Comparison of ENCODE assay signal across 8 mouse cellular contexts in the genomic region with DNA sequence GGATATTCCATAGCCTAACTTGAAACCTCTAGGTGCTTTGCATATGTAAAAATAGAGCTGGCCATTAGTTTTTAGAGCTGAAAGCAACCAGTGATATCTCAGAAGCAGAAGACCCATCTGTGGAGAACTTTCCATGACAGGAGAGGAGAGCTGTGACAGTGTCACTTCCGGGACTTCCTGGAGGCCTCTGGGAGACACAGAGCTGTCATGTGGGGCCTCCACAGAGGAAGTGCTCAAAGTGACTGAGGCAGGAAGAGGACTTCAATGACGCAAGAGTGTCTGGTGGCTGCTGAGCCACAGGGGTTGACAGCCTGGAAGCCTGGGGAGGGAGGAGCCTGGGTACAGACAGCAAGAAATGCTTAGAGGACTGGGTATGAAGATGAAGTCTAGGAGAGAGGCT. TPM values are rescaled to one million over a fixed set of nuclear protein-coding genes. Genes with fewer than 3 reads are reported as not detected.
A peak's percentile ranks its signal among the peaks of the same experiment; 100 is the strongest.
DNase-seq lines count a peak whose midpoint lies in the region; ATAC-seq lines count a peak whose summit lies in the region.

No protein-coding gene starts in this region.

- no peaks in the 10 kb centered on the region for H3K27me3 ChIP-seq in heart, embryonic 13.5 days (replicated peaks)
- no peaks in the 10 kb centered on the region for H3K27me3 ChIP-seq in liver, embryonic 12.5 days (replicated peaks)
- no peaks in the 10 kb centered on the region for H3K27me3 ChIP-seq in forebrain, embryonic 14.5 days (replicated peaks; ENCODE audit: control insufficient read depth, insufficient read depth, low read length)

- no peak overlapping the region for H3K4me3 ChIP-seq in heart, embryonic 13.5 days
- no peak overlapping the region for H3K4me3 ChIP-seq in liver, embryonic 12.5 days
- H3K4me3 ChIP-seq in forebrain, embryonic 14.5 days (ENCODE audit: low read depth, low read length), result no peak overlapping the region

- H3K9ac ChIP-seq in heart, embryonic 13.5 days, result no peak overlapping the region
- H3K9ac ChIP-seq in liver, embryonic 12.5 days, result peak overlapping the region; percentile 48; the same call in 1 of the 2 replicates
- no peak overlapping the region for H3K9ac ChIP-seq in forebrain, embryonic 14.5 days (ENCODE audit: low read length)

- peak overlapping the region; percentile 55 for H3K27ac ChIP-seq in heart, embryonic 13.5 days (replicated peaks)
- H3K27ac ChIP-seq in liver, embryonic 12.5 days, result peak overlapping the region; percentile 75
- H3K27ac ChIP-seq in forebrain, embryonic 14.5 days (ENCODE audit: low read depth, low read length), result no peak overlapping the region

- no peaks in the 10 kb centered on the region for H3K36me3 ChIP-seq in heart, embryonic 13.5 days
- no peaks in the 10 kb centered on the region for H3K36me3 ChIP-seq in liver, embryonic 12.5 days
- no peaks in the 10 kb centered on the region for H3K36me3 ChIP-seq in forebrain, embryonic 14.5 days (ENCODE audit: control insufficient read depth, insufficient read depth, low read length)

- intact Hi-C loops in heart, postnatal 25 days (cut with DNase I), result no loop called here

- no peak; the same call in 1 of the 2 replicates for ATAC-seq in heart, embryonic 13.5 days (ENCODE audit: extremely low read depth, insufficient number of reproducible peaks, low FRiP score, low TSS enrichment)
- peak; percentile 62 for ATAC-seq in liver, embryonic 12.5 days
- no peak for ATAC-seq in forebrain, embryonic 14.5 days

- no peaks in the 10 kb centered on the region for H3K9me3 ChIP-seq in heart, embryonic 13.5 days
- no peaks in the 10 kb centered on the region for H3K9me3 ChIP-seq in liver, embryonic 12.5 days (replicated peaks)
- no peaks in the 10 kb centered on the region for H3K9me3 ChIP-seq in forebrain, embryonic 14.5 days (replicated peaks; ENCODE audit: control insufficient read depth, low read length)

- peak; percentile 99 for DNase-seq in heart, adult 11 months
- DNase-seq in heart, postnatal 25 days (ENCODE audit: low spot score), result no peak
- peak; percentile 50 to 74 for DNase-seq in spleen, adult 18-20 months
- DNase-seq in c-Kit-positive CD71-positive TER-119-positive erythroid progenitor cells, embryonic 14.5 days (ENCODE audit: low spot score), result no peak
- no peak for DNase-seq in forebrain, embryonic 14.5 days (ENCODE audit: low spot score)
- no peak for DNase-seq in Muller cell, postnatal 12 days (ENCODE audit: inconsistent ontology term)

- H3K4me1 ChIP-seq in heart, embryonic 13.5 days, result peaks cover 35% of the 10 kb centered on the region
- H3K4me1 ChIP-seq in liver, embryonic 12.5 days, result peaks cover 100% of the 10 kb centered on the region
- no peaks in the 10 kb centered on the region for H3K4me1 ChIP-seq in forebrain, embryonic 14.5 days (ENCODE audit: control insufficient read depth, insufficient read depth, low read length)

- WGBS in heart, embryonic 13.5 days, result 20% methylated on average over 2 of the region's 2 CpGs
- WGBS in liver, embryonic 12.5 days (ENCODE audit: insufficient replicate concordance), result 17% methylated on average over 2 of the region's 2 CpGs
- WGBS in forebrain, embryonic 14.5 days, result 77% methylated on average over 2 of the region's 2 CpGs

- H3K4me2 ChIP-seq in heart, embryonic 13.5 days, result peak overlapping the region; percentile 11; the same call in 1 of the 2 replicates
- H3K4me2 ChIP-seq in liver, embryonic 12.5 days, result peak overlapping the region; percentile 46
- H3K4me2 ChIP-seq in forebrain, embryonic 14.5 days (ENCODE audit: low read length), result no peak overlapping the region

RNA-seq across cellular contexts. Expression of a gene that starts 6.2 kb away (rescaled TPM):
- total RNA-seq in heart, postnatal 25 days (2021), result 10 to 100 TPM; 10.4 to 12.5 TPM
- polyA plus RNA-seq in heart, embryonic 13.5 days (2015; fragmentation: Nextera tagmentation; extraction: Ambion mirVana), result 6.0 and 6.2 TPM in 2 replicates
- 16.0 and 17.1 TPM in 2 replicates for polyA plus RNA-seq in liver, embryonic 12.5 days (2016; fragmentation: Nextera tagmentation; extraction: Ambion mirVana)
- 3.3 and 5.3 TPM in 2 replicates for polyA plus RNA-seq in forebrain, embryonic 14.5 days (2014; fragmentation: Nextera tagmentation; extraction: Ambion mirVana)

RNA-seq across cellular contexts. Expression of a gene that starts 52.7 kb away (rescaled TPM):
- total RNA-seq in heart, postnatal 25 days (2021), result under 1 TPM; 0.36 to 0.49 TPM
- 0.31 and 0.41 TPM in 2 replicates for polyA plus RNA-seq in heart, embryonic 13.5 days (2015; fragmentation: Nextera tagmentation; extraction: Ambion mirVana)
- 2.5 and 2.9 TPM in 2 replicates for polyA plus RNA-seq in liver, embryonic 12.5 days (2016; fragmentation: Nextera tagmentation; extraction: Ambion mirVana)
- 8.0 and 13.8 TPM in 2 replicates for polyA plus RNA-seq in forebrain, embryonic 14.5 days (2014; fragmentation: Nextera tagmentation; extraction: Ambion mirVana)

Comparison
In these comparisons a context has a peak if more than half of its experiments do, and no peak if none do; other contexts are left out.
1. DNase-seq: peak in heart, adult 11 months (single experiment) and spleen, adult 18-20 months (2 of 2); none in heart, postnatal 25 days (single experiment), c-Kit-positive CD71-positive TER-119-positive erythroid progenitor cells, embryonic 14.5 days (single experiment), forebrain, embryonic 14.5 days (single experiment) and Muller cell, postnatal 12 days (single experiment).